Mouse (Mus musculus) thymus, adult 2 months (tissue): ENCODE measurements around the gene Armc2.

Experiments
- CTCF ChIP-seq: fragments of 200-500 bp; IDR thresholded peaks from 2 replicates; pipeline ENCODE4 v1.5.1; 2012; ENCODE audit warnings: mild to moderate bottlenecking, control low read depth, low read length, moderate library complexity, borderline replicate concordance; ENCODE audit not compliant: control insufficient read depth, poor library complexity, insufficient read depth; ENCODE audit errors: extremely low read depth
- POLR2A ChIP-seq: fragments of 200-500 bp; IDR thresholded peaks from 2 replicates; pipeline ENCODE4 v1.6.1; 2012; ENCODE audit warnings: mild to moderate bottlenecking, low read length, control low read depth, moderate library complexity; ENCODE audit not compliant: control insufficient read depth, poor library complexity, insufficient read depth; ENCODE audit errors: extremely low read depth

- TF ChIP-seq CTCF (no peak), POLR2A (no peak)
These were observed 11.3 kb upstream of the Armc2 start for GRCm38 (mm10) chr10:42029502-42029901.
